Mouse (Mus musculus) frontal cortex, postnatal 36 days (tissue): ENCODE data around the gene Iqgap1.
"Not testable (repeated sequence)": the region's sequence is repeated elsewhere in the genome, so short reads cannot be mapped to it uniquely, and the experiment has no call there.

ENCODE experiments used
- DNase-seq, 2 experiments: peaks; one replicate each; pipeline ENCODE4 v3.0.0; 2022; ENCODE audit warnings: low spot score in 2 of 2

Gene Iqgap1

GRCm38 (mm10) chr7:80773834-80774614 lies 51.8 kb downstream of the Iqgap1 start:
- peak in 1 of 2 experiments; percentile 47 for DNase-seq

GRCm38 (mm10) chr7:80770466-80770865 lies 55.3 kb downstream of the Iqgap1 start:
- no peak for DNase-seq

- peak; percentile 75 to 86 for DNase-seq
Observed at GRCm38 (mm10) chr7:80766861-80767312, 58.9 kb downstream of the Iqgap1 start.

DNA sequence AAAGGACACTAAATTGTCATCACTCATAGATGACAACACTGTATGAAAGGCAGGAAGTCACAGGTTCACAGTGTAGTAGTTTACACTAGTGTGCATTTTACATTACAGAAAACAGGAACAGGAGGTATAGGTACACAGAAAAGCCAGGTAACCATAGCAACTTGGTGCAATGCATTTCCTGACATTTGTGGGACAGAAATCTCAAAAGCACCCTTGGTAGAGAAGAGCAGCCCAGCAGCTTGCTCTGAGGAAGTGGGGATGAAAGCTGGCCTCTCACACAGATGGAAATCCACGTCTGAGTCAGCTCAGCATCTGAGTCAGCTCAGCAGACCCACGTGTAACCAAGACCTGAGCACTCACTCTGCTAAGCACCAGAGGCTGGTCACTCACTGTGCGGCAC lies 59.7 kb downstream of the Iqgap1 start:
- no peak for DNase-seq

GRCm38 (mm10) chr7:80763864-80764437 lies 61.8 kb downstream of the Iqgap1 start:
- no peak for DNase-seq

DNA sequence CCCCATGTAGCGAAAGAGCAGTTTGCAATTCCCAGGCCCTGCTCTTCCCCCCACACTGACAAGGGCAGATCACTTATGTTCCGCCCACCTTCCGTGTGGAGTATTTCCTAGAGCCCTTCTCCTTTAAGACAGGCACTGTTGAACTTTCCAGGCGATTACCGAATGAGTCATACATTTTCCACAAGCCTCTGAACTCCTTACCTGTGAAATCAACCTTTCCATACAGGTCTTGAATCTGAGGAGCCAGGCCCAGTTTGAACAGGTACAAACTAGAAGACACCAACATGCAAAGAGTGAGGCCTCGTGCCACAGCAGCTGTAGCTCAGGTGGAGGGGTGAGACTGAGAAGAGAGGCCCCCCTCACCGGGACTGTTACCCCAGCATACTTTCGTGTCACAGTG lies 63.5 kb downstream of the Iqgap1 start:
- no peak for DNase-seq

- DNase-seq = no peak
Observed at GRCm38 (mm10) chr7:80754086-80754485, 71.7 kb downstream of the Iqgap1 start.

- DNase-seq = no peak
Observed at GRCm38 (mm10) chr7:80753613-80754012, 72.2 kb downstream of the Iqgap1 start.

GRCm38 (mm10) chr7:80749624-80750023 lies 76.2 kb downstream of the Iqgap1 start:
- no peak for DNase-seq

- not testable (repeated sequence) for DNase-seq
Observed at GRCm38 (mm10) chr7:80749109-80749508, 76.7 kb downstream of the Iqgap1 start.

DNA sequence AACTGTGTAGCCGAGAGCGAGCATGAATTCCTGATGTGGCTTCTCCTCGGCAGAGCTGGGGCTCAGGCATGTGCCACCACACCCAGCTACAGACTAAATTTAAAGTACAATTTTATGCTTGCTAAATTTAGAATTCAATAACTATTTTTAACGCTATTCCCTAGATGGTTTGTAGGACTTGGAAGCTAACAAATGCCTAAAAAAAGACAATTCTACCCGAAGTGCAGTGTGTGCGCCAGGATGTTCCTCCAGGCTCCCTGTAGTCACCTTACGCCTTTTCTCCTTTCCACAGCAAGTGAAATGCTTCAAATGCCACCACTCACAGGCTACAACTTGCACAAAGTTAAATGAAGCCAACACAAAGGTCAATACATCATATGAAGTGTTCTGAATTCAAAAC lies 78.4 kb downstream of the Iqgap1 start:
- DNase-seq = no peak

GRCm38 (mm10) chr7:80746166-80746761 lies 79.5 kb downstream of the Iqgap1 start:
- no peak for DNase-seq

DNA sequence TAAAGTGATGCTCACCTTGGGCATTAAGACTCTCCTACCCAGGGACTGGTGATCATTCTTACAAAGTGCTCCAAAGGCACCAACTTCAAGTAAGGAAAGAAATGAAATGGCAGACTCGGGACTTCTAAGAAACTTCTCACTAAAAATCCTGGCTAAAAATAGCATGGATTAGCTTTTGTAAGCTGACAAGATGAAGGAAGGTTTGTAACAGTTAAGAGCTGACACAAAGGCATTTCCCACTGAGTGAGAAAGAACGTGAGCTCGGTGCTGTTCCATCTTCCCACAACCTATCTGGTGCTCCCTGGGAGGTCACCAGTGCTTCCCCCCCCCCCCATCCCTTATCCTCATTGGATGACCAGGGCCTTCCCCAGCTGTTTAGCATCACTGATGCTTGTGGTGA lies 80.0 kb downstream of the Iqgap1 start:
- DNase-seq = no peak

DNA sequence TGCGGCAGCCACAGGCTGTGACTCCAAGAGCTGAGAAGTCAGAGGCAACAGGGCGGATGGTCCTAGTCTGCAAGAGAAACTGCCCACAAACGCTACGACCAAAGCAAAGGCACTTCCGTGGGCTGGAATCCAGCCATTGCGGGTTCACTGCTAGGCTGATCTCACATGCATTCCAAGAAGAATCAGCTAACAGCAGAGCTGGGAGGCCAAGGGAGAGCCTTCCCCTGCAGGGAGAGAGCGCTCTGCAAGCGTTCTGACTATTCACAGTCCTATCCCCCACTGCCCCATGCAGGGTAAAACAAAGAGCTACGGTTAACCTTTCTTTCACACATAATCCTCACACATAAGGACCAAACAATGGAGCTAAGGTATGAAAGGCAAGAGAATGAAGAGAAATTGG lies 80.5 kb downstream of the Iqgap1 start:
- DNase-seq = no peak

- no peak for DNase-seq
Observed at GRCm38 (mm10) chr7:80743920-80744630, 81.7 kb downstream of the Iqgap1 start.

GRCm38 (mm10) chr7:80742671-80743070 lies 83.1 kb downstream of the Iqgap1 start:
- no peak for DNase-seq

- DNase-seq = peak; percentile 50 to 64
Observed at GRCm38 (mm10) chr7:80740954-80741353, 84.8 kb downstream of the Iqgap1 start.

- no peak for DNase-seq
Observed at GRCm38 (mm10) chr7:80736199-80736598, 89.6 kb downstream of the Iqgap1 start.

DNA sequence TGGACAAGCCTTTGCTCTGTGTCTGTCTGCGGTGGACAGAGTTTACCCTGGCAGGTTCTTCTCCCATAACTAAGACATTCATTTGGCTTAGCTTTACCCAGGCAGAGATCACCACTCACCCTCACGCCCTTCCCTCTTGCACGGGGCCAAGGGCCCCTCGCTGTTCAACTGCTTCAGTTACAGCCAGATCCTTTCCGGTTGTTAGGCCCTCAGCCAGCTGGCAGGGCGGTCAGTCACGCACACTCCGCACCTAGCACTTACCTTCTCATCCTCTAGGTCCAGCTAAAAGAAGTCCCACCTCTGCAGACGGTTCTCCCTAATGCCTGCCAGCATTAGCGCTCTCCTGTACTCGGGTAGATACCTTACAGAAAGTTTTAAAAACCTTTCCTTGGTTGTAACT lies 92.8 kb downstream of the Iqgap1 start:
- no peak for DNase-seq

- peak; percentile 78 to 83 for DNase-seq
Observed at GRCm38 (mm10) chr7:80729662-80730061, 96.1 kb downstream of the Iqgap1 start.

DNA sequence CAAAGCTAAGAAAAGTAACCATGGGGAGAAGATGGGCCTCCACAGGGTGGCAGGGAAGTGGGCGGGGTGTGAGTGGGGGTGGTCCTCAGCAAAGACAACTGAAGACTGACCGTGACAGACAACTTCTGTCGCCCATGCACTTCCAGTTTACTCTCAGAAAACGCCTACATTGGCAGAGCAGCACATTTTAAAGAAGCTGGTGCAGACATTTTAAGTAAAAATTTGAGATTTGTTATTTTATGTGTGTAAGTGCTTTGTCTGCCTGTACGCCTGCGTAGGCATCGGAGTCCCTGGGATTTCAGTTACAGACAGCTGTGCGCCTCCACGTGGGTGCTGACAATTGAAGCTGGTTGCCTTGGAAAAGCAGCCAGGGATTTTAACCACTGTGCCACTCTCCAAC lies 104.7 kb downstream of the Iqgap1 start:
- DNase-seq = peak; percentile 68 to 74

GRCm38 (mm10) chr7:80719582-80719981 lies 106.2 kb downstream of the Iqgap1 start:
- no peak for DNase-seq
